Mouse (Mus musculus) neural tube, embryonic 13.5 days (tissue): ENCODE results near the gene Pla2g1b. TPM values are rescaled to one million over a fixed set of nuclear protein-coding genes. Genes with fewer than 3 reads are reported as not detected.

Source experiments
- ATAC-seq: fragments of 200-750 bp; cut with Nextera tagmentation; 2 replicates; pipeline ENCODE4 v1.8.0; 2017; ENCODE audit warnings: low read depth, mild to moderate bottlenecking, moderate TSS enrichment, moderate library complexity
- H3K27ac ChIP-seq: fragments of 300-500 bp; sonication (generic); replicated peaks from 2 replicates; pipeline ENCODE4 v1.5.1; 2015; ENCODE audit warnings: moderate library complexity, mild to moderate bottlenecking, inconsistent platforms
- H3K27me3 ChIP-seq: fragments of 300-500 bp; sonication (generic); 2 replicates; pipeline ENCODE4 v1.6.1; 2015; ENCODE audit warnings: mild to moderate bottlenecking, inconsistent platforms
- H3K36me3 ChIP-seq: fragments of 300-500 bp; sonication (generic); 2 replicates; pipeline ENCODE4 v1.6.1; 2015; ENCODE audit warnings: mild to moderate bottlenecking, inconsistent platforms
- H3K4me1 ChIP-seq: fragments of 300-500 bp; sonication (generic); replicated peaks from 2 replicates; pipeline ENCODE4 v1.6.1; 2015; ENCODE audit warnings: inconsistent platforms
- H3K4me2 ChIP-seq: fragments of 300-500 bp; sonication (generic); 2 replicates; pipeline ENCODE4 v1.6.1; 2015; ENCODE audit warnings: inconsistent platforms, mild to moderate bottlenecking, moderate library complexity
- H3K4me3 ChIP-seq: fragments of 300-500 bp; sonication (generic); 2 replicates; pipeline ENCODE4 v1.5.1; 2015; ENCODE audit warnings: mild to moderate bottlenecking, inconsistent platforms
- H3K9ac ChIP-seq: fragments of 300-500 bp; sonication (generic); 2 replicates; pipeline ENCODE4 v1.6.1; 2015; ENCODE audit warnings: moderate library complexity, mild to moderate bottlenecking, inconsistent platforms
- H3K9me3 ChIP-seq: fragments of 300-500 bp; sonication (generic); 2 replicates; pipeline ENCODE4 v1.6.1; 2016; ENCODE audit warnings: inconsistent platforms
- WGBS: fragments of 180-500 bp; shearing (Covaris S2); methylation state at CpG from one replicate; pipeline ENCODE4 v1.1.7; 2015; 5-methylcytosine and 5-hydroxymethylcytosine counted together
- polyA plus RNA-seq: library from polyadenylated mRNA; unstranded; fragments of >200 nt; fragmentation: Nextera tagmentation; extraction: Ambion mirVana; gene quantifications from 2 replicates; pipeline ENCODE4 v1.2.1, GENCODE M21; 2015

Gene Pla2g1b
- polyA plus RNA-seq, 1 experiment from 2014 or later = 0.95 TPM

DNA sequence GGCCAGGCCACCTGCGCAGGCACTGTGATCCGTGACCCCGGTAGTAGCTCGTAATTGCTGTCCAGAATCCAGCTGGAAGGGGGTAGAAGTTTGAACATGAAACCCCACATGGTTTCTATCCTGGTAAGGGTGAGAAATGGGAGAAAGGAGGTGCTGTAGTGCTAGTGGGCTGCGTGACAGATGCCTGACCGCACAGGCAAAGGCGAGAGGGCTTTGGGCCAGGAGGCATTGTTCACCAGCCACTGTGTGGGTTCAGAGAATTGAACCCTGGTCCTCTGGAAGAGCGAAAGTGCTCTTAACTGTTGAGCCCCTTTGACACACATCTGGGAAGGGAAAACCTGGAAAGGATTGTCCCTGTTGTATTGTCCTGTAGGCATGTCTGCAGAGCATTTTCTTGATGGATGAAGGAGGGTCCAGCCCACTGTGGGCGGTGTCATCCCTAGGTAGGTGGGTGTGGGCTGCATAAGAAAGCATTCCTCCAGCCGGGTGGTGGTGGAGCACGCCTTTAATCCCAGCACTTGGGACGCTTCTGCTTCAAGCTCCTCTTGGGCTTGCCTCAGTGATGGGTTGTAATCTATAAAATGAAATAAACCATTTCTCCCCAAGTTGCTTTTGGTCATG, 10.2 kb downstream of the Pla2g1b start:
- Histone ChIP-seq H3K9ac (peak overlapping the region; percentile 65), H3K27ac (no peak overlapping the region), H3K27me3 (no peaks in the 10 kb centered on the region; the same call in none of the 2 replicates), H3K36me3 (peaks cover 15% of the 10 kb centered on the region), H3K4me3 (peak overlapping the region; percentile 38), H3K4me1 (peaks cover 17% of the 10 kb centered on the region), H3K4me2 (peak overlapping the region; percentile 57), H3K9me3 (no peaks in the 10 kb centered on the region)
- WGBS = 39% methylated on average over 12 of the region's 12 CpGs
- peak; percentile 64 for ATAC-seq

DNA sequence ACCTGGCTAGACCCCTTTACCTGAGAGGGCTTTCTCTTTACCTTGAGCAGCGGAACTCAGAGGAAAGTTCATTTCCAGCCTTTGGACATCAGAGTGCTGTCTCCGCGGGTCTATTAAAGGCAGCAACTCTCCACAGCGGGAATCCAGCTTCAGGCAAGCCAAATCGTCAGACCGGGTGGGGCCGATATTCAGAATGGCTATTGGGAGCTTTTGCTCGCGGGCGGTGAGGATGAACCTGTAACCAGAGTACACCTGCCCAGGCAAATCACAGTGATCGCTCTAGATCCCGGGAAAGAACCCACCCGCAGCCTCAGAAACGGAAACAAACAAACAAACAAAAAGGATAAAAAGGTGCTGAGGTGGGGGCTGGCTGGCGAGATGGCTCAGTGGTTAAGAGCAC, 13.5 kb downstream of the Pla2g1b start:
- H3K4me2 ChIP-seq = 0 out of 2 replicates have a peak overlapping the region, but pooled peaks have one; percentile 41
- no peaks in the 10 kb centered on the region for H3K9me3 ChIP-seq
- peaks cover 39% of the 10 kb centered on the region for H3K4me1 ChIP-seq
- no peak for ATAC-seq
- H3K4me3 ChIP-seq = no peak overlapping the region
- H3K9ac ChIP-seq = no peak overlapping the region
- no peak overlapping the region for H3K27ac ChIP-seq
- H3K27me3 ChIP-seq = peaks cover 12% of the 10 kb centered on the region
- peaks cover 15% of the 10 kb centered on the region for H3K36me3 ChIP-seq
- 45% methylated on average over 15 of the region's 15 CpGs for WGBS

DNA sequence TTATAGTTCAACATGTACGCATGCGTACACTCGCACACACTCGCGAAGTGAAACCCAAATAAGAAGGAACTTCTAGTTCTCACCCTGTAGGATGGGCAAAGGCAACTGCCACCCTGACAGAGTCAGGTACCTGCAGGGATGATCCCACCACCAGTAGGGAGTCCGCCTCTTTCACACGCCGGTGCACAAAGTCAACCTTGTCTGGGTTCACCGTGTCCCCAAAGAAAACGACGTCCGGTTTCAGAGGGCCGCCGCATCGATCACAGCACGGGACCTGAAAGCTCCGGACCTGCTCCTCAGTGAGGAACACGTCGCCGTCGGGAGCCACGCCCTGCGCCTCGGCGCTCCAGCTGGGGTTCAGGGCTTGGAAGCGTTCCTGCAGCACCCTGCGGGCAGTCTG, 14.0 kb downstream of the Pla2g1b start:
- peaks cover 12% of the 10 kb centered on the region for H3K27me3 ChIP-seq
- WGBS = 18% methylated on average over 27 of the region's 27 CpGs
- H3K9ac ChIP-seq = no peak overlapping the region
- H3K36me3 ChIP-seq = peaks cover 15% of the 10 kb centered on the region
- peak overlapping the region; percentile 41 for H3K4me2 ChIP-seq
- ATAC-seq = no peak
- peaks cover 44% of the 10 kb centered on the region for H3K4me1 ChIP-seq
- peak overlapping the region; percentile 10; the same call in 1 of the 2 replicates for H3K4me3 ChIP-seq
- no peaks in the 10 kb centered on the region for H3K9me3 ChIP-seq
- no peak overlapping the region for H3K27ac ChIP-seq

DNA sequence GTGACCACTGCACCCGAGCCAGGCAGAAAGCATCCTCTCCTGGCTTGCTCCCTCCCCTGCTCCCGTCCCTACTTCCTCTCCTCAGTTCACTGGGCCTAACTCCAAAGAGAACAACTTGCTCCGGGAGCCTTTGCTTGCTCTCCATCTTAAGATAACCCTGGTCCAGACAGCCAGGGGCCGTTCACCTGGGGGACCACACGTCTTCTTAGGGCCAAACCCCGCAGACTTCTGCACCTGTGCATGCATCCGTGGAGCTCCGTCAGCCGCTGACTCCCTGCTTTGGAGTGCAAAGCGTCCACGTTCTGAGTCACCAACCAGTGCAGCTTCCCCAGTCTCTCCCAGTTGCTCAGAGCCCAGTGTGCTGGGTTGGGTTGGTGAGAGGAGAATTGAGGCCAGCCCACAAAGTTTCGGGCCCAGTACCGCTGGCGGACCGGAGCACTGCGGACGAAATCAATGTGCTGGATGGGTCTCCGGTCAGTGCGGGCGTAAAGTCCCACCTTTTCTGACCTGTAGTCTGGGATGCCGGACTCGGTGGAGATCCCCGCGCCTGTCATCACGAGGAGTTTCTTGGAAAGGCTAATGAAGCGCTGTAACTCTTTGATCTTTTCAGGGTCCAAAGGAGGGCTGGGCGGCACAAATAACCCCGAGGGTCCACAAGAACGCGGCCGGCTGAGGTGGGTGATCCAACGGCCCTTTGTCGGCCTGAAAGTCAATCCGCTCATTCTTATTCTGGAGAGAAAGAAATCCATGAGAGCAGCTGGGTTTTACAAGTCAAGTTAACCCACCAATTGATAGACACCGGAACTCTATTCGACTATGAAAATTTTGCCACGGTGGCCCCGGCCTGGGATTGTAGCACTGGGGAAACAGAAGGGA, 16.6 kb downstream of the Pla2g1b start:
- 19% methylated on average over 38 of the region's 38 CpGs for WGBS

DNA sequence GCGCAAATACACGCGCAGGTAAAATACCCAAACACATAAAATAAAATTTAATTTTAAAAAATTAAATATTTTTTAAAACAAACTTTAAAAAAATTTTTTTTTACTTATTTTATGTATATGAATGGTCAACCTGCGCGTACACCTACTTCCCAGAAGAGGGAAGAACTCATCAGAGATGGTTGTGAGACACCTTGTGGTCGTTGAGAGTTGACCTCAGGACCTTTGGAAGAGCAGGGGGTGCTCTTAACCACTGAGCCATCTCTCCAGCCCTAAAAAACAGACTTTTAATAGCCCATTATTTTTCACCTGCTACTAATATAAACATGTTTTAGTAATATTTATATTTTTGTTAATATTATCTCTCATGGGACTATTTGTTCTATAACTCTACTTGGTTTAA, 17.3 kb downstream of the Pla2g1b start:
- 31% methylated on average over 6 of the region's 6 CpGs for WGBS
- Histone ChIP-seq H3K36me3 (peaks cover 5% of the 10 kb centered on the region), H3K27me3 (peaks cover 12% of the 10 kb centered on the region), H3K4me2 (peak overlapping the region; percentile 59), H3K9ac (no peak overlapping the region; the same call in 1 of the 2 replicates), H3K4me1 (peaks cover 32% of the 10 kb centered on the region), H3K9me3 (no peaks in the 10 kb centered on the region), H3K4me3 (0 out of 2 replicates have a peak overlapping the region, but pooled peaks have one; percentile 13), H3K27ac (no peak overlapping the region)
- ATAC-seq = no peak

More for the DNA sequence above, 16.6 kb downstream of the Pla2g1b start:
- Histone ChIP-seq H3K4me1 (peaks cover 32% of the 10 kb centered on the region), H3K4me2 (peak overlapping the region; percentile 59), H3K27me3 (peaks cover 12% of the 10 kb centered on the region), H3K27ac (no peak overlapping the region), H3K9me3 (no peaks in the 10 kb centered on the region), H3K9ac (peak overlapping the region; percentile 46), H3K4me3 (peak overlapping the region; percentile 13), H3K36me3 (peaks cover 10% of the 10 kb centered on the region)
- ATAC-seq = no peak

DNA sequence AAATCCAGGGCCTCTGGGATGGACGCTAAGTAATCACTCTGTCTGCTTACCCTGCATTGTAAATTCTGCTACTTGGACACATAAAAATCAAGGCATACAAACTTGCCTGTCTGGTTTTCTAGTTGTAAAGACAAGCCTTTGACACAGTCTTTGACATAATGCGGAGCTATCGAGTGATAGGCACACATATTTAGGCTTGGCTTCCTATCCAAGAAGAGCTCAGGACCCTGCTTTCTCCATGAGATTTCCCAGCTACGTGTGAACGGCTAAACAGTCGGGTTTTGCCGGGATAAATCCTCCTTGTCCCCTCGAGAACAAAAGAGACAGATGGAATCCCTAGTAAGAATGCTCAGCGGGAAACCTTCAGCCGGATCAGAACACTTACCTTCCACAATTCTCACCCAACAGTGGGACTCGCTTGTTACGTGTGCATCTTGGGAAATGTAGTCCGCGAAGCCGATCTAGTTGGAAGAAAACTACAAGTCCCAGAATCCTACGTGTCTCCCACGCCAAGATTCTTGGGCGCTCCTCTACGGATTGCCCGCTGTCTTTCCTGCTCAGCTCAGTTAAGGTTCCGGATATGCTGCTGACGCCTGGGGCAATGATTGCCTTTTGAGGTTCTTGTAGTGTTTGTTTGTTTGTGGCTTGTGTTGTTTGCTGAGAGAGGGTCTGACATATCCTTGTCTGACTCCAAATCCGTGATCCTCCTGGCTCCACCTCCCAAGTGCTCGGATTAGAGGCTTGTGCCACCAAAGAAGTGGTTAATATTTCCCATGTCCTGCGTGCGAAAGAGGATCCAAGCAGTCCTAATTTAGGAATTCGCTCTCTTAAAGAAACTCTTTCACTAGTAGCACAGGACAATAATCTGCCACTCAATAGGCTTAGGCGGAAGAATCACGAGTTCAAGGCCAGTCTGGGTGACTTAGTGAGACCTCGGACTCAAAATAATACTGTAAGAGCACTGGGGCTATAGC, 18.2 kb downstream of the Pla2g1b start, which contains the start of gene Sirt4:
Gene Sirt4, minus strand, starts transcription at position 779 of the 974 bp plus-strand sequence.
- peaks cover 36% of the 10 kb centered on the region for H3K4me1 ChIP-seq
- peak; percentile 85 for ATAC-seq
- H3K4me3 ChIP-seq = peak within 1 kb of the TSS; percentile 41
- no peaks in the 10 kb centered on the region for H3K9me3 ChIP-seq
- peak within 1 kb of the TSS; percentile 65 for H3K9ac ChIP-seq
- H3K36me3 ChIP-seq = peaks cover 4% of the 10 kb centered on the region
- WGBS = 9% methylated on average over 30 of the region's 30 CpGs
- H3K4me2 ChIP-seq = peak within 1 kb of the TSS; percentile 59
- H3K27ac ChIP-seq = peak within 1 kb of the TSS; percentile 77
- H3K27me3 ChIP-seq = peaks cover 12% of the 10 kb centered on the region

DNA sequence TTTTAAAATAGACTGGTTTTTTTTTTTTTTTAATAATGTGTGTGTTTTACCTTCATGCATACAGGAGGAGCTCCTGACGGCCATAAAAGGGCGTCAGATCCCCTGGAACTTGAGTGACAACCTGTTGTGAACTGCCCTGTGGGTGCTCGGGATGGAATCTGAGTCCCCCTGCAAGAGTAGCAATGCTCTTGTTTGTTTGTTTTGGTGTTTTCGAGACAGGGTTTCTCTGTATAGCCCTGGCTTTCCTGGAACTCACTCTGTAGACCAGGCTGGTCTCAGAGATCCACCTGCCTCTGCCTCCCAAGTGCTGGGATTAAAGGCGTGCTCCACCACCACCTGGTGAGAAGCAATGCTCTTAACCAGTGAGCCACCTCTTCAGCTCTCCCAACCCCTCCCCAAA, 18.9 kb downstream of the Pla2g1b start:
- no peak for ATAC-seq
- Histone ChIP-seq H3K4me1 (peaks cover 35% of the 10 kb centered on the region), H3K27me3 (peaks cover 12% of the 10 kb centered on the region), H3K9ac (peak overlapping the region; percentile 65), H3K4me2 (peak overlapping the region; percentile 59), H3K36me3 (no peaks in the 10 kb centered on the region), H3K9me3 (no peaks in the 10 kb centered on the region), H3K4me3 (peak overlapping the region; percentile 41), H3K27ac (peak overlapping the region; percentile 75; the same call in 1 of the 2 replicates)
- WGBS = 68% methylated on average over 5 of the region's 5 CpGs

DNA sequence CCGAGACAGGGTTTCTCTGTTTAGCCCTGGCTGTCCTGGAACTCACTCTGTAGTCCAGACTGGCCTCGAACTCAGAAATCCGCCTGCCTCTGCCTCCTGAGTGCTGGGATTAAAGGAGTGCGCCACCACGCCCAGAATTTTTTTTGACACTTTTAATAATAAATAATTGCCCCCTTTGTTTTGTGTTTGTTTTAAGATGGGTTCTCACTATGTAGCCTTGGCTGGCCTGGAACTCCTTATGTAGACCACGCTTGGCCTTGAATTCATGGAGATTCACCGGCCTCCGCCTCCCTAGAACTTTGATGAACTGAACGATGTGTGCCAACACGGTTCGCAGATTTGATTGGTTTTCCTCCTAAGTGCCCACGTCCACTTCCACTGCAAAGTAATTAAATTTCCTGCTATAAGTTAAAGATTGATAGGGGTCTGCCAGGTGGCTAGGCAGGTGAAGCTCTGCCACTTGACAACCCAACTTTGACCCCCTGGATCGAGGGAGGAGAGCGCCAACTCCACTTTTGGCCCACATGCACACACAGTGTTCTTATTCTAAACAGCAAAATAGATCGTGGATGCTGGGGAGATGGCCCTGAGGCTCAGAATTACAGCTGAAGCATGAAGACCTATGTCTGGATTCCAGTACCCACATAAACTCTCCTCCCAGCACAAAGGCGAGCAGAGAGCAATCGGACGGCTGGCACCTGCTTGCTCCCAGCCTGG, 19.6 kb downstream of the Pla2g1b start:
- no peak for ATAC-seq
- H3K27ac ChIP-seq = no peak overlapping the region
- 84% methylated on average over 18 of the region's 18 CpGs for whole genome bisulfite sequencing

DNA sequence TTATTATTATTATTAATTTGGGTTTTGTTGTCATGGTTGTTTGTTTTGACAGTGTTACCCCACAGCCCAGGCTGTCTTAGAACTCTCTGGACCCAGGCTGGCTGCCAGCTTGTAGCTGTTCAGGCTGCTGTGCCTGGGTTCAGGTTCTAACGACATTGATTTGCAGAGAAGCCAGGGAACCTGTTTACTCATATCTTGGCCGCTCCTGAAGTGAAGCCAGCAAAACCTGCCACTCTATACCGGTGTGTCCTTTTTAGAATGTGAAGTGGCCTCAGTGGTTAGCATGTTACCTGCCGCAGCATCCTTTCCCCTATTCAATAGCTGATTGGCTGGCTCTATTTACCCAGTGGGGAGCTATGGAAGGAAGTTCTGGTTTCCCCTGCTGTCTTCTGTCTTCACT, 20.7 kb downstream of the Pla2g1b start:
- ATAC-seq = no peak
- H3K27me3 ChIP-seq = peaks cover 9% of the 10 kb centered on the region
- H3K27ac ChIP-seq = no peak overlapping the region
- H3K9me3 ChIP-seq = no peaks in the 10 kb centered on the region
- peaks cover 40% of the 10 kb centered on the region for H3K4me1 ChIP-seq
- no peak overlapping the region for H3K9ac ChIP-seq
- no peak overlapping the region for H3K4me3 ChIP-seq
- H3K36me3 ChIP-seq = no peaks in the 10 kb centered on the region
- H3K4me2 ChIP-seq = no peak overlapping the region
- 56% methylated on average over 4 of the region's 4 CpGs for WGBS

More for the DNA sequence above, 19.6 kb downstream of the Pla2g1b start:
- Histone ChIP-seq H3K9me3 (no peaks in the 10 kb centered on the region), H3K9ac (no peak overlapping the region), H3K4me1 (peaks cover 33% of the 10 kb centered on the region), H3K4me2 (no peak overlapping the region), H3K4me3 (no peak overlapping the region), H3K27me3 (peaks cover 12% of the 10 kb centered on the region), H3K36me3 (no peaks in the 10 kb centered on the region)

DNA sequence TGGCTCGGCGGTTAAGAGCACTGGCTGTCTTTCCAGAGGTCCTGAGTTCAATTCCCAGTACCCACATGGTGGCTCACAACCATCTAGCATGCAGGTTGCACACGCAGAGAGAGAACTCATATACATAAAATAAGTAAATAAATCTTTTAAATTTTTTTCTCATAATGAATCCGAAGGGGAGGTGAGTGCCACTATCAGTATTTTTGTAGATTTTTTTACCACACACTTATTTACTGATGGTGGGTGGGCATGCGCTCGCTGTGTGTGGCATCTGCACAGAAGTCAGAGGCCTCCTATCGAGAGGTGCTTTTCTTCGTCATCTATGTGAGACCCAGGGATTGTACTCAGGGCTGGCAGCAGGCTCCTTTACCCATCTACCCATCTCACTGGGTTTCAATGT, 21.3 kb downstream of the Pla2g1b start:
- Histone ChIP-seq H3K4me2 (no peak overlapping the region), H3K4me3 (no peak overlapping the region), H3K4me1 (peaks cover 40% of the 10 kb centered on the region), H3K27ac (no peak overlapping the region), H3K27me3 (peaks cover 5% of the 10 kb centered on the region), H3K9ac (no peak overlapping the region), H3K36me3 (no peaks in the 10 kb centered on the region), H3K9me3 (no peaks in the 10 kb centered on the region)
- no peak for ATAC-seq
- 84% methylated on average over 8 of the region's 8 CpGs for WGBS
